Comparison of ENCODE assay signal across 26 mouse cellular contexts in the genomic region with DNA sequence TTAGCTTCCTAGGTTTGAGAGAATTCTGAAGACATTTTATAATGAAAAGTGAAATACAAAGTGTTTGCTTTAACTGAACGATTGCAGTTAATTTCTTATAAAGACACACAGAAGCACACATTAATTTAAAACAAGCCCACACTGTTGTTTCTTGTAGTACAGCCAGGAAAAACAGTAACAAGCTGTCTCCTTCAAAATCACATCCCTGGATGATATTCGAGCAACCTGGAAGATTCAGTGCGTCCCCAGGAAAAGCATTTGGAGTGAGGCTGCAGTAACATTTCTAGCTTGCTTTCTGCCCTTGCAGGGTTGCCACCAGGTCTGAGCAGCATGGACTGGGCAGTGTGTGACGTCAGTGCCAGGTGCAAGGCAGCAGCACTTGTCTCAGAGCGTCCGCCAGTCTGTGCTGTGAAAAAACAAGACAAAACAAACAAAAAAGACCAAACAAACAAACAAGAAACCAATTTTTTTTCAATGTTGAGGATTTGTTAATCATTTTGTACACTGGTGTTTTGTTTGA.
DNase-seq lines count a peak whose midpoint lies in the region; ATAC-seq and TF ChIP-seq lines count a peak whose summit lies in the region.
"Had no signal": no experiment of that assay in that cellular context is flagged by ENCODE, and none has a peak within 500 bp of the region (broad histone marks: within the 10 kb centered on the region; RNA-seq: fewer than 3 reads in every experiment).

No protein-coding gene starts in this region.

- no peak overlapping the region for H3K27ac ChIP-seq in forebrain, postnatal 0 days (ENCODE audit: low read depth, low read length)
- H3K27ac ChIP-seq in forebrain, embryonic 16.5 days (ENCODE audit: low read length), result no peak overlapping the region
- no peak overlapping the region for H3K27ac ChIP-seq in intestine, embryonic 16.5 days (ENCODE audit: low read length)
- H3K27ac ChIP-seq in midbrain, embryonic 16.5 days (ENCODE audit: low read length), result no peak overlapping the region
- H3K27ac ChIP-seq: heart, embryonic 13.5 days; hindbrain, embryonic 10.5 days; hindbrain, embryonic 15.5 days; limb, embryonic 10.5 days; limb, embryonic 15.5 days; liver, embryonic 14.5 days; macrophage; midbrain, embryonic 13.5 days had no signal

- H3K27me3 ChIP-seq in forebrain, postnatal 0 days (ENCODE audit: insufficient read depth, low read length), result no peaks in the 10 kb centered on the region
- no peaks in the 10 kb centered on the region for H3K27me3 ChIP-seq in forebrain, embryonic 16.5 days (replicated peaks; ENCODE audit: control insufficient read depth, insufficient read depth, low read length)
- H3K27me3 ChIP-seq in intestine, embryonic 16.5 days (replicated peaks; ENCODE audit: control insufficient read depth, insufficient read depth, low read length), result no peaks in the 10 kb centered on the region
- H3K27me3 ChIP-seq in midbrain, embryonic 16.5 days (ENCODE audit: control insufficient read depth, insufficient read depth, low read depth, low read length), result no peaks in the 10 kb centered on the region
- H3K27me3 ChIP-seq: CH12.LX; heart, embryonic 13.5 days; hindbrain, embryonic 15.5 days; limb, embryonic 15.5 days; midbrain, embryonic 13.5 days had no signal

- no peak for ATAC-seq in forebrain, postnatal 0 days
- ATAC-seq in forebrain, embryonic 16.5 days, result no peak
- ATAC-seq in intestine, embryonic 16.5 days, result no peak
- ATAC-seq in midbrain, embryonic 16.5 days, result no peak
- ATAC-seq: activated CD4-positive, CD25-positive, alpha-beta regulatory T cell, adult 4 months; forebrain, embryonic 14.5 days; inflammation-experienced regulatory T-cells, adult 6 months; midbrain, embryonic 13.5 days had no signal

- no peak overlapping the region for H3K4me3 ChIP-seq in forebrain, postnatal 0 days (ENCODE audit: low read depth, low read length)
- H3K4me3 ChIP-seq in forebrain, embryonic 16.5 days (replicated peaks; ENCODE audit: low read length), result no peak overlapping the region
- H3K4me3 ChIP-seq in intestine, embryonic 16.5 days (ENCODE audit: low read length), result no peak overlapping the region
- H3K4me3 ChIP-seq in midbrain, embryonic 16.5 days (ENCODE audit: low read depth, low read length), result no peak overlapping the region
- H3K4me3 ChIP-seq: heart, embryonic 13.5 days; hindbrain, embryonic 10.5 days; hindbrain, embryonic 15.5 days; limb, embryonic 10.5 days; limb, embryonic 15.5 days; midbrain, embryonic 13.5 days had no signal

- H3K4me1 ChIP-seq in forebrain, postnatal 0 days (ENCODE audit: insufficient read depth), result no peaks in the 10 kb centered on the region
- H3K4me1 ChIP-seq in forebrain, embryonic 16.5 days (replicated peaks; ENCODE audit: control insufficient read depth, insufficient read depth, low read length), result peaks cover 9% of the 10 kb centered on the region; the same call in 1 of the 2 replicates
- peaks cover 7% of the 10 kb centered on the region; the same call in 1 of the 2 replicates for H3K4me1 ChIP-seq in intestine, embryonic 16.5 days (ENCODE audit: control insufficient read depth, insufficient read depth, low read length)
- 0 out of 2 replicates have a peak, but pooled peaks cover 2% of the 10 kb centered on the region for H3K4me1 ChIP-seq in midbrain, embryonic 16.5 days (ENCODE audit: control insufficient read depth, insufficient read depth, low read length)
- H3K4me1 ChIP-seq: hindbrain, embryonic 10.5 days; hindbrain, embryonic 15.5 days; midbrain, embryonic 13.5 days had no signal

- H3K9me3 ChIP-seq in forebrain, postnatal 0 days (ENCODE audit: low read length), result no peaks in the 10 kb centered on the region
- H3K9me3 ChIP-seq in forebrain, embryonic 16.5 days (ENCODE audit: control insufficient read depth, low read length), result no peaks in the 10 kb centered on the region
- H3K9me3 ChIP-seq in intestine, embryonic 16.5 days (ENCODE audit: control insufficient read depth, low read length), result no peaks in the 10 kb centered on the region
- no peaks in the 10 kb centered on the region for H3K9me3 ChIP-seq in midbrain, embryonic 16.5 days (replicated peaks; ENCODE audit: control insufficient read depth, low read length, poor library complexity, severe bottlenecking)
- H3K9me3 ChIP-seq: heart, embryonic 13.5 days; hindbrain, embryonic 10.5 days; hindbrain, embryonic 15.5 days; limb, embryonic 10.5 days; limb, embryonic 15.5 days; midbrain, embryonic 13.5 days had no signal

- H3K36me3 ChIP-seq in forebrain, postnatal 0 days (ENCODE audit: insufficient read depth), result no peaks in the 10 kb centered on the region
- H3K36me3 ChIP-seq in forebrain, embryonic 16.5 days (ENCODE audit: control insufficient read depth, insufficient read depth), result no peaks in the 10 kb centered on the region
- no peaks in the 10 kb centered on the region for H3K36me3 ChIP-seq in intestine, embryonic 16.5 days (ENCODE audit: control insufficient read depth, insufficient read depth, low read length)
- H3K36me3 ChIP-seq in midbrain, embryonic 16.5 days (ENCODE audit: control insufficient read depth, insufficient read depth, low read length), result no peaks in the 10 kb centered on the region
- H3K36me3 ChIP-seq: heart, embryonic 13.5 days; hindbrain, embryonic 10.5 days; hindbrain, embryonic 15.5 days; limb, embryonic 10.5 days; limb, embryonic 15.5 days; midbrain, embryonic 13.5 days had no signal

- no peak for TF ChIP-seq CTCF in forebrain, postnatal 0 days (IDR thresholded peaks at IDR 0.05; ENCODE audit: low read depth)

- WGBS in forebrain, postnatal 0 days, result 59% methylated on average over 6 of the region's 6 CpGs
- 68% methylated on average over 6 of the region's 6 CpGs for WGBS in forebrain, embryonic 16.5 days
- WGBS in intestine, embryonic 16.5 days, result 84% methylated on average over 6 of the region's 6 CpGs
- WGBS in midbrain, embryonic 16.5 days, result 86% methylated on average over 6 of the region's 6 CpGs

- DNase-seq in cerebellum, adult 18-20 months, result peak; percentile 9 to 32
- no peak for DNase-seq in cerebellum, adult 11 months
- peak; percentile 13 for DNase-seq in forebrain, postnatal 0 days
- DNase-seq in layer of hippocampus, adult 11-12 months (ENCODE audit: low spot score), result peak; percentile 34
- DNase-seq in layer of hippocampus, adult 9-10 months (ENCODE audit: low spot score), result no peak
- DNase-seq: adrenal gland, adult 8-10 months; heart, postnatal 10 days; kidney, adult 2 months; lung, adult 2 months; lung, postnatal 10 days; thymus, postnatal 4 days had no signal

- H3K4me2 ChIP-seq in forebrain, postnatal 0 days (ENCODE audit: low read depth), result no peak overlapping the region
- H3K4me2 ChIP-seq in forebrain, embryonic 16.5 days (ENCODE audit: low read length), result no peak overlapping the region
- H3K4me2 ChIP-seq in intestine, embryonic 16.5 days (ENCODE audit: low read depth, low read length), result no peak overlapping the region
- no peak overlapping the region for H3K4me2 ChIP-seq in midbrain, embryonic 16.5 days (ENCODE audit: low read length)
- H3K4me2 ChIP-seq: heart, embryonic 13.5 days; hindbrain, embryonic 15.5 days; limb, embryonic 15.5 days; midbrain, embryonic 13.5 days had no signal

- no peak overlapping the region for H3K9ac ChIP-seq in forebrain, postnatal 0 days
- no peak overlapping the region for H3K9ac ChIP-seq in forebrain, embryonic 16.5 days (replicated peaks; ENCODE audit: low read depth, low read length)
- H3K9ac ChIP-seq in intestine, embryonic 16.5 days (ENCODE audit: low read depth, low read length), result no peak overlapping the region
- H3K9ac ChIP-seq in midbrain, embryonic 16.5 days (ENCODE audit: low read depth, low read length), result no peak overlapping the region
- H3K9ac ChIP-seq: heart, embryonic 13.5 days; hindbrain, embryonic 15.5 days; limb, embryonic 15.5 days; liver, embryonic 14.5 days; midbrain, embryonic 13.5 days had no signal

Comparison
In these comparisons a context has a peak if more than half of its experiments do, and no peak if none do; other contexts are left out.
1. DNase-seq: peak in cerebellum, adult 18-20 months (2 of 2), forebrain, postnatal 0 days (single experiment) and layer of hippocampus, adult 11-12 months (single experiment); none in cerebellum, adult 11 months (single experiment) and layer of hippocampus, adult 9-10 months (single experiment).